32 mouse cellular contexts compared by ENCODE assay signal in genomic region chr4:140716994-140717393, GRCm38 (mm10). TPM values are rescaled to one million over a fixed set of nuclear protein-coding genes. Genes with fewer than 3 reads are reported as not detected.
"Had no signal": no experiment of that assay in that cellular context is flagged by ENCODE, and none has a peak within 500 bp of the region (broad histone marks: within the 10 kb centered on the region; RNA-seq: fewer than 3 reads in every experiment).

No protein-coding gene starts in this region.

- H3K27ac ChIP-seq: heart, adult 2 months; heart, embryonic 13.5 days; heart, embryonic 15.5 days; hindbrain, embryonic 15.5 days; hindbrain, postnatal 0 days; kidney, embryonic 15.5 days; kidney, postnatal 0 days; left cerebral cortex, adult 2 months; limb, embryonic 13.5 days; limb, embryonic 15.5 days had no signal

- H3K4me1 ChIP-seq: limb, embryonic 13.5 days had no signal

- H3K27me3 ChIP-seq: heart, embryonic 13.5 days; heart, embryonic 15.5 days; hindbrain, embryonic 15.5 days; kidney, embryonic 15.5 days; limb, embryonic 13.5 days; limb, embryonic 15.5 days had no signal

- H3K4me3 ChIP-seq: heart, adult 2 months; heart, embryonic 13.5 days; heart, embryonic 15.5 days; hindbrain, embryonic 15.5 days; kidney, embryonic 15.5 days; left cerebral cortex, adult 2 months; limb, embryonic 13.5 days; limb, embryonic 15.5 days had no signal

- DNase-seq: forebrain, postnatal 0 days; gastrocnemius, postnatal 14 days; gastrocnemius, postnatal 36 days; heart, adult 2 months; heart, postnatal 14 days; heart, postnatal 36 days; kidney, adult 11 months; kidney, adult 2 months; kidney, adult 9 months; kidney, postnatal 14 days; kidney, postnatal 36 days; left cerebral cortex, postnatal 4 days had no signal

RNA-seq across cellular contexts. Expression of gene Padi6, which starts 25.4 kb away (rescaled TPM):
- total RNA-seq: forebrain, postnatal 0 days; gastrocnemius, adult 18-20 months; gastrocnemius, adult 8-10 months; gastrocnemius, postnatal 14 days; gastrocnemius, postnatal 36 days; heart, adult 2 months; heart, postnatal 14 days; heart, postnatal 36 days; hematopoietic stem cell, adult 5-6 weeks; layer of hippocampus, postnatal 25 days; left cerebral cortex, adult 2 months had no signal
- polyA plus RNA-seq: heart, adult 2 months; heart, embryonic 11.5 days; heart, embryonic 13.5 days; heart, embryonic 15.5 days; heart, postnatal 0 days; hindbrain, embryonic 11.5 days; hindbrain, embryonic 15.5 days; kidney, adult 2 months; kidney, embryonic 15.5 days; large intestine, adult 2 months; limb, embryonic 13.5 days; limb, embryonic 15.5 days had no signal

RNA-seq across cellular contexts. Expression of gene Padi4, which starts 57.0 kb away (rescaled TPM):
- total RNA-seq: forebrain, postnatal 0 days; gastrocnemius, adult 8-10 months; hindbrain, postnatal 0 days; layer of hippocampus, adult 18-20 months; layer of hippocampus, postnatal 10 days; layer of hippocampus, postnatal 25 days; left cerebral cortex, postnatal 14 days; left cerebral cortex, postnatal 4 days had no signal
- polyA plus RNA-seq: hindbrain, postnatal 0 days had no signal
